Mouse (Mus musculus) adrenal gland, postnatal 36 days (tissue): ENCODE results near the gene Lrfn1. TPM values are rescaled to one million over a fixed set of nuclear protein-coding genes. Genes with fewer than 3 reads are reported as not detected.

Experiments
- DNase-seq, 2 experiments: peaks; one replicate each; pipeline ENCODE4 v3.0.0; 2021; ENCODE audit warnings: mixed read lengths in 1 of 2
- long read RNA-seq, 2 experiments: library from polyadenylated mRNA; stranded (forward); transcript quantifications; one replicate each; pipeline ENCODE4 v2.0.0; 2021; ENCODE audit warnings: borderline sequencing depth in 2 of 2
- total RNA-seq, 2 experiments: library from RNA; stranded (reverse); gene quantifications; 2 replicates each; pipeline ENCODE4 v1.2.3; 2021

Gene Lrfn1
- total RNA-seq, result 10 to 100 TPM; 15.6 to 17.5 TPM
- long read RNA-seq, experiment 1, partial matches to known transcripts, result 2 of 10 reads
- long read RNA-seq, experiment 1, other reads (novel, unspliced or antisense), result 5 of 10 reads
- long read RNA-seq, experiment 2, partial matches to known transcripts, result 0 of 6 reads
- long read RNA-seq, experiment 2, other reads (novel, unspliced or antisense), result 6 of 6 reads

- DNase-seq, result peak; percentile 19 to 52
Observed at GRCm38 (mm10) chr7:28451531-28452360, at the start of gene Lrfn1. Gene Lrfn1, plus strand, starts transcription at chr7:28451980.

GRCm38 (mm10) chr7:28410841-28411475 is 40.8 kb upstream of the Lrfn1 start:
- peak; percentile 81 to 84 for DNase-seq

GRCm38 (mm10) chr7:28412826-28413225 is 39.0 kb upstream of the Lrfn1 start:
- DNase-seq, result no peak

GRCm38 (mm10) chr7:28417368-28417767 is 34.4 kb upstream of the Lrfn1 start:
- no peak for DNase-seq

GRCm38 (mm10) chr7:28418096-28418670 is 33.6 kb upstream of the Lrfn1 start:
- DNase-seq, result peak; percentile 44 to 61

GRCm38 (mm10) chr7:28419416-28419815 is 32.4 kb upstream of the Lrfn1 start:
- DNase-seq, result no peak

- no peak for DNase-seq
Observed at GRCm38 (mm10) chr7:28423018-28423417, 28.8 kb upstream of the Lrfn1 start.

- DNase-seq, result no peak
Observed at GRCm38 (mm10) chr7:28427738-28428137, 24.0 kb upstream of the Lrfn1 start.

GRCm38 (mm10) chr7:28430512-28430911 is 21.3 kb upstream of the Lrfn1 start:
- DNase-seq, result no peak

GRCm38 (mm10) chr7:28432252-28432651 is 19.5 kb upstream of the Lrfn1 start:
- DNase-seq, result no peak

GRCm38 (mm10) chr7:28435660-28436259 is 16.0 kb upstream of the Lrfn1 start:
- DNase-seq, result peak in 1 of 2 experiments; percentile 41

- DNase-seq, result peak; percentile 100
Observed at GRCm38 (mm10) chr7:28436271-28436904, 15.4 kb upstream of the Lrfn1 start.

GRCm38 (mm10) chr7:28436932-28437570 is 14.7 kb upstream of the Lrfn1 start, which contains the start of gene Gmfg:
Gene Gmfg, plus strand, starts transcription at chr7:28437447.
- peak; percentile 78 to 81 for DNase-seq

GRCm38 (mm10) chr7:28437964-28438363 is 13.8 kb upstream of the Lrfn1 start:
- DNase-seq, result no peak

- no peak for DNase-seq
Observed at GRCm38 (mm10) chr7:28438771-28439170, 13.0 kb upstream of the Lrfn1 start.

- peak in 1 of 2 experiments; percentile 53 for DNase-seq
Observed at GRCm38 (mm10) chr7:28440739-28441138, 11.0 kb upstream of the Lrfn1 start.

- no peak for DNase-seq
Observed at GRCm38 (mm10) chr7:28441776-28442485, 9.8 kb upstream of the Lrfn1 start.

- no peak for DNase-seq
Observed at GRCm38 (mm10) chr7:28442688-28443087, 9.1 kb upstream of the Lrfn1 start.

- no peak for DNase-seq
Observed at GRCm38 (mm10) chr7:28444344-28444974, 7.3 kb upstream of the Lrfn1 start.

- peak; percentile 82 to 89 for DNase-seq
Observed at GRCm38 (mm10) chr7:28446446-28446845, 5.3 kb upstream of the Lrfn1 start.
